Mouse (Mus musculus): ENCODE measurements around the gene Dapl1.

- peak; percentile 75 for TF ChIP-seq CTCF (IDR thresholded peaks at IDR 0.05)
- TF ChIP-seq POLR2A (IDR thresholded peaks at IDR 0.05; ENCODE audit: insufficient read depth, low read depth, low read length), result no peak
- peak; percentile 91 for TF ChIP-seq EP300 (IDR thresholded peaks at IDR 0.05; ENCODE audit: insufficient read depth, low read depth, low read length)
Measured at GRCm38 (mm10) chr2:59541121-59541887, 56.9 kb downstream of the Dapl1 start.
